Mouse (Mus musculus) liver, adult 2 months (tissue): Measurements from ENCODE around the gene Sirt1. TPM values are rescaled to one million over a fixed set of nuclear protein-coding genes. Genes with fewer than 3 reads are reported as not detected.
A peak's percentile ranks its signal among the peaks of the same experiment; 100 is the strongest.

Source experiments
- DNase-seq: peaks from one replicate; pipeline ENCODE4 v3.0.0-alpha.2; 2011; ENCODE audit warnings: low read depth, low spot score; ENCODE audit errors: extremely low read depth
- H3K27ac ChIP-seq: fragments of 200-500 bp; replicated peaks from 2 replicates; pipeline ENCODE4 v1.5.1; 2012; ENCODE audit warnings: low read depth, mild to moderate bottlenecking, control low read depth, inconsistent platforms, low read length; ENCODE audit not compliant: insufficient read depth
- H3K27me3 ChIP-seq: fragments of 200-500 bp; 2 replicates; pipeline ENCODE4 v1.6.1; 2012; ENCODE audit warnings: mild to moderate bottlenecking, moderate library complexity, low read length, inconsistent platforms; ENCODE audit not compliant: control insufficient read depth, insufficient read depth
- H3K36me3 ChIP-seq: fragments of 200-500 bp; 2 replicates; pipeline ENCODE4 v1.6.1; 2012; ENCODE audit warnings: low read length, inconsistent platforms; ENCODE audit not compliant: control insufficient read depth, insufficient read depth
- H3K4me1 ChIP-seq: fragments of 200-500 bp; 2 replicates; pipeline ENCODE4 v1.6.1; 2011; ENCODE audit warnings: low read length; ENCODE audit not compliant: control insufficient read depth, insufficient read depth
- H3K4me3 ChIP-seq: fragments of 200-500 bp; 2 replicates; pipeline ENCODE4 v1.5.1; 2011; ENCODE audit warnings: low read depth, mild to moderate bottlenecking, control low read depth, low read length, moderate library complexity; ENCODE audit not compliant: insufficient read depth
- H3K79me2 ChIP-seq: fragments of 200-500 bp; 2 replicates; pipeline ENCODE4 v1.6.1; 2012; ENCODE audit warnings: inconsistent platforms, mild to moderate bottlenecking, low read length, moderate library complexity; ENCODE audit not compliant: control insufficient read depth, insufficient read depth
- H3K9ac ChIP-seq: fragments of 200-500 bp; 2 replicates; pipeline ENCODE4 v1.6.1; 2012; ENCODE audit warnings: low read depth, mild to moderate bottlenecking, control low read depth, inconsistent platforms, low read length
- CTCF ChIP-seq: fragments of 200-500 bp; IDR thresholded peaks from 2 replicates; pipeline ENCODE4 v1.5.1; 2011; ENCODE audit warnings: low read depth, low read length, control low read depth
- POLR2A ChIP-seq: fragments of 200-500 bp; IDR thresholded peaks from 2 replicates; pipeline ENCODE4 v1.6.1; 2011; ENCODE audit warnings: low read length, control low read depth; ENCODE audit not compliant: insufficient read depth; ENCODE audit errors: extremely low read depth
- WGBS: fragments of 180-500 bp; shearing (Covaris S2); methylation state at CpG from one replicate; pipeline ENCODE4 v1.1.7; 2018; 5-methylcytosine and 5-hydroxymethylcytosine counted together
- polyA plus RNA-seq: library from polyadenylated mRNA; depleted of rRNA; stranded (reverse); fragments of >200 nt; gene quantifications from 2 replicates; pipeline ENCODE4 v1.2.3, GENCODE M21; 2012; rRNA removed
- total RNA-seq: library from RNA; depleted of rRNA; stranded (reverse); fragments of >200 nt; gene quantifications from 2 replicates; pipeline ENCODE4 v1.2.3, GENCODE M21; 2014; rRNA removed

The Sirt1 gene
- total RNA-seq (9.6 and 10.3 TPM in 2 replicates), polyA plus RNA-seq (1.3 and 1.5 TPM in 2 replicates)

- no peaks in the 10 kb centered on the region for H3K79me2 ChIP-seq
- peak within 1 kb of the TSS; percentile 41 for H3K27ac ChIP-seq
- H3K9ac ChIP-seq: peak within 1 kb of the TSS; percentile 73
- TF ChIP-seq CTCF: no peak
- no peak for TF ChIP-seq POLR2A
- no peaks in the 10 kb centered on the region for H3K27me3 ChIP-seq
- peaks cover 2% of the 10 kb centered on the region; the same call in 1 of the 2 replicates for H3K4me1 ChIP-seq
- H3K36me3 ChIP-seq: no peaks in the 10 kb centered on the region
- peak; percentile 37 for DNase-seq
- peak within 1 kb of the TSS; percentile 63 for H3K4me3 ChIP-seq
- 16% methylated on average over 24 of the region's 24 CpGs for WGBS
Measured at GRCm38 (mm10) chr10:63381498-63382280, at the start of gene Sirt1. Sirt1 (minus strand) TSS chr10:63381704.

DNA sequence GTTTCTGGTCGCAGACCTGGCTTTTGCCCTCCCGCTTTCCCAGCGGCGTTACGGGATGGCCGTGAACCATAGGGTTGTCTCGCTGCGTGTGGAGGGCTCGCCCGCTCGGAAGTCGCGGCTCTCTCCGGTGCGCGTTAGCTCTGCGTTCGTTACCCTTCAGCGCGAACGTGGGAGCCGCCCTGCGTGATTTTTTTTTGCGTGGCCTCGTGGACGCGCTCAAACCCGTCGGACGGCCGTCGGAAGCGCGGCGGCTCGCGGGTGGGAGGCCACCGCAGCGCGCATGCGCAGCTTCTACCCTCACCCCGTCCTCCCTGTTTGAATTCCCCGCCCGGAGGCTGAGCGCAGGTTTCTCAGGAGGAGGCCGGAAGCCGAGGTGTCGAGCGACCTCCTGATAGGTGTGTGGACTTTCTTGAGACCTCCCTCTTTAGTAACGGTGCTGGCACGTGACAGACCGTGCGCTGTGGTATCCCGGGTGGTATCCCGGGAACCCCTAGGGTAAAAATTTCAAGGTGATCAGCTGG is 48.3 kb upstream of the Sirt1 start, which contains the start of gene Ctnna3:
Gene Ctnna3 (plus strand): TSS at position 314 of the 521 bp plus-strand sequence.
- no peaks in the 10 kb centered on the region for H3K79me2 ChIP-seq
- H3K27me3 ChIP-seq: no peaks in the 10 kb centered on the region
- H3K4me1 ChIP-seq: peaks cover 3% of the 10 kb centered on the region
- peak; percentile 90 for DNase-seq
- 0 out of 2 replicates have a peak within 1 kb of the TSS, but pooled peaks have one; percentile 2 for H3K27ac ChIP-seq
- TF ChIP-seq CTCF: no peak
- no peak for TF ChIP-seq POLR2A
- no peaks in the 10 kb centered on the region for H3K36me3 ChIP-seq
- peak within 1 kb of the TSS; percentile 70 for H3K9ac ChIP-seq
- under 1% methylated on average over 55 of the region's 55 CpGs for WGBS
- peak within 1 kb of the TSS; percentile 74 for H3K4me3 ChIP-seq

DNA sequence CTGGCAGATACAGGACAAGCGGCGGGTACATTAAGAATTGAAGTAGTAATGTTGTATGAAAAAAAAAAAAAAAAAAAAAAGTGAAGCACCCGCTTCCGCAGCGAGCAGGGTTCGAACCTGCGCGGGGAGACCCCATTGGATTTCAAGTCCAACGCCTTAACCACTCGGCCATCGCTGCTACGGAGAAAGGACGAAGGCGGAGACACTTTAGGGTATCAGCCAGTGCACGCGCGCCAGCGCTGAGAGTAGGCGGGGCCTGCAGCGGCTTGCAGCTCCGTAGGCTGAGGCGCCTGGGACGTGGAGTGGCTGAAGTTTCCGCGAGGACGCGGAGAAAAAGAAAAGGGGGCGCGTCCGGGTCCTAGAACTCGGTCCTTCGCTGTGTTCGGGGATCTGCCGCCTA is 47.9 kb upstream of the Sirt1 start:
- Histone ChIP-seq H3K27me3 (no peaks in the 10 kb centered on the region), H3K4me1 (peaks cover 3% of the 10 kb centered on the region), H3K9ac (peak overlapping the region; percentile 70), H3K79me2 (no peaks in the 10 kb centered on the region), H3K36me3 (no peaks in the 10 kb centered on the region), H3K4me3 (peak overlapping the region; percentile 74), H3K27ac (0 out of 2 replicates have a peak overlapping the region, but pooled peaks have one; percentile 2)
- DNase-seq: peak; percentile 83
- TF ChIP-seq POLR2A (no peak), CTCF (no peak)
- under 1% methylated on average over 34 of the region's 34 CpGs for WGBS

DNA sequence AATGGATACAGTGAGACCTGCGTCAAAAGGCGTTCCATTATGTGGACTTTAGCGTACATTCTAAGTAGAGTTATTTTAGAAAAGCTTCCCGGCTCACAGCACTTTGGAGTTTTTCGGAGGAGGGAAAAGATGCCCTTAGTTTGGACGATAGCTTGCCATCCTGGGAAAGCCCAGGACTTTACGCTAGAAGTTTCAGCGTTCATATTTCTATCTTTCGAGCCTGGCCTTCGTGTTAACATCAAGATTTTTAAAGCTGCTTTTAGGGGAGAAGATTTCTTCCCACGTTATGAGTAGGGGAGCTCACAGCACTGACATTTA is 47.5 kb upstream of the Sirt1 start:
- Histone ChIP-seq H3K9ac (no peak overlapping the region; the same call in 1 of the 2 replicates), H3K4me3 (peak overlapping the region; percentile 22), H3K4me1 (peaks cover 3% of the 10 kb centered on the region), H3K36me3 (no peaks in the 10 kb centered on the region), H3K27me3 (no peaks in the 10 kb centered on the region), H3K79me2 (no peaks in the 10 kb centered on the region), H3K27ac (no peak overlapping the region)
- DNase-seq: no peak
- 2% methylated on average over 11 of the region's 11 CpGs for WGBS
- TF ChIP-seq POLR2A (no peak), CTCF (no peak)

GRCm38 (mm10) chr10:63428243-63429022 is 46.9 kb upstream of the Sirt1 start:
- TF ChIP-seq POLR2A: no peak
- TF ChIP-seq CTCF: no peak
- 30% methylated on average over 19 of the region's 19 CpGs for WGBS
- Histone ChIP-seq H3K9ac (no peak overlapping the region; the same call in 1 of the 2 replicates), H3K4me3 (peak overlapping the region; percentile 22; the same call in 1 of the 2 replicates), H3K27ac (no peak overlapping the region), H3K27me3 (no peaks in the 10 kb centered on the region), H3K36me3 (no peaks in the 10 kb centered on the region), H3K79me2 (no peaks in the 10 kb centered on the region), H3K4me1 (peaks cover 3% of the 10 kb centered on the region)
- DNase-seq: no peak
